Mouse (Mus musculus): ENCODE measurements at regions not wholly inside any gene's neighbourhood (a gene's known extent, or its start where the extent isn't known, plus 50 kb on each side); places are given as distances from the start of the nearest gene placed in this dataset.
A peak's percentile ranks its signal among the peaks of the same experiment; 100 is the strongest.

DNA sequence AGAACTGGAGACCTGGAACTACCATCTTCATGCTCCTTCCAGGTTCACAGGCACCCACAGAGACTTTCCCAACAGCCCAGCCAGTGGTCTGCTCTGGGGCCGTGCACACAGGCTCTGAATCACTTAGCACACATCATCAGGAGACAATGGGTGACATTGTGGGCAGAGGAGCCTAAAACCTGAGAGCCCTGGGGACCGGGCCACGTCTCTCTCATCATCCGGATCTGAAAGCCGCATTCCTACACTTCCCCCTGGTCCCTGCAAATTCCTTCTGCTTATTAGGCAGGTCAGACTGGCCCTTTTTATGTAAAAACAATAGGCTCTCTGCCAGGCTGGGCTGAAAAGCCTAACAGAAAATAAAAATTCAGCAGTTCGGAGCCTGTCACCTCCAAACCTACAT, 119.6 kb upstream of the Tbx3 start:
- no peaks in the 10 kb centered on the region for H3K36me3 ChIP-seq (ENCODE audit: control insufficient read depth, insufficient read depth, low read length)
- H3K4me3 ChIP-seq (ENCODE audit: low read length): no peak overlapping the region
- no peak overlapping the region for H3K27ac ChIP-seq (ENCODE audit: low read length)
- WGBS: 57% methylated on average over 6 of the region's 6 CpGs
- H3K4me2 ChIP-seq (ENCODE audit: low read depth, low read length): no peak overlapping the region
- no peaks in the 10 kb centered on the region for H3K27me3 ChIP-seq (replicated peaks; ENCODE audit: control insufficient read depth, insufficient read depth, low read length)
- 0 out of 2 replicates have a peak, but pooled peaks cover 3% of the 10 kb centered on the region for H3K4me1 ChIP-seq (ENCODE audit: control insufficient read depth, insufficient read depth, low read length)
- ATAC-seq: no peak
- no peak overlapping the region for H3K9ac ChIP-seq (ENCODE audit: low read depth, low read length)
- 0 out of 2 replicates have a peak, but pooled peaks cover 2% of the 10 kb centered on the region for H3K9me3 ChIP-seq (ENCODE audit: control insufficient read depth, low read length)

- ATAC-seq: no peak
- Histone ChIP-seq H3K9ac (ENCODE audit: low read depth, low read length) (no peak overlapping the region), H3K9me3 (ENCODE audit: control insufficient read depth, low read length) (0 out of 2 replicates have a peak, but pooled peaks cover 2% of the 10 kb centered on the region), H3K4me1 (ENCODE audit: control insufficient read depth, insufficient read depth, low read length) (0 out of 2 replicates have a peak, but pooled peaks cover 3% of the 10 kb centered on the region), H3K27me3 (replicated peaks; ENCODE audit: control insufficient read depth, insufficient read depth, low read length) (no peaks in the 10 kb centered on the region), H3K4me3 (ENCODE audit: low read length) (no peak overlapping the region), H3K27ac (ENCODE audit: low read length) (no peak overlapping the region), H3K4me2 (ENCODE audit: low read depth, low read length) (no peak overlapping the region), H3K36me3 (ENCODE audit: control insufficient read depth, insufficient read depth, low read length) (no peaks in the 10 kb centered on the region)
- 50% methylated on average over 5 of the region's 5 CpGs for WGBS
Observed at GRCm38 (mm10) chr5:119553469-119553868, 117.0 kb upstream of the Tbx3 start.

DNA sequence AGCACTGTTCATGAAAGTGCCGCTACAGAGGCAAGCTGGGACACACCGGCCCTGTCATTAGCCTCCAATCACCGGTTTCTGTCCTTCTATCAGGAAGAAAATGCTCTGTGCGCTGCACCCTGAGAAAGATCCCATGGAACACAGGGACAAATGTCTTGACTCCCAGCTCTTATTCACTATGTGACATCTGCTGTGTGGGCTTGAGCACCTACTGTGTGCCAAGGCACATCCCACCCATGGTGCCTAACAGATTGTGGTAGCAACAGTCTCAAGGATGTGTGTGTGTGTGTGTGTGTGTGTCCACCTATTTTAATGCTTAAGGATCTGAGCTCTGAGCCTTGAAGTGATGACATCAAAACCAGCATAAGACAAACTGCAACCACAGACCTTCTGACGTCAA, 113.4 kb upstream of the Tbx3 start:
- Histone ChIP-seq H3K4me1 (ENCODE audit: control insufficient read depth, insufficient read depth, low read length) (0 out of 2 replicates have a peak, but pooled peaks cover 3% of the 10 kb centered on the region), H3K27me3 (replicated peaks; ENCODE audit: control insufficient read depth, insufficient read depth, low read length) (no peaks in the 10 kb centered on the region), H3K9me3 (ENCODE audit: control insufficient read depth, low read length) (0 out of 2 replicates have a peak, but pooled peaks cover 2% of the 10 kb centered on the region), H3K4me2 (ENCODE audit: low read depth, low read length) (no peak overlapping the region), H3K36me3 (ENCODE audit: control insufficient read depth, insufficient read depth, low read length) (no peaks in the 10 kb centered on the region), H3K4me3 (ENCODE audit: low read length) (no peak overlapping the region), H3K27ac (ENCODE audit: low read length) (no peak overlapping the region), H3K9ac (ENCODE audit: low read depth, low read length) (no peak overlapping the region)
- no peak for ATAC-seq
- 75% methylated on average over 5 of the region's 5 CpGs for WGBS

- 96% methylated on average over 11 of the region's 11 CpGs for WGBS
- H3K9ac ChIP-seq (ENCODE audit: low read depth, low read length): no peak overlapping the region
- H3K27ac ChIP-seq (ENCODE audit: low read length): no peak overlapping the region
- H3K9me3 ChIP-seq (ENCODE audit: control insufficient read depth, low read length): no peaks in the 10 kb centered on the region
- H3K27me3 ChIP-seq (replicated peaks; ENCODE audit: control insufficient read depth, insufficient read depth, low read length): peaks cover 7% of the 10 kb centered on the region
- H3K4me1 ChIP-seq (ENCODE audit: control insufficient read depth, insufficient read depth, low read length): peaks cover 9% of the 10 kb centered on the region
- no peak overlapping the region for H3K4me2 ChIP-seq (ENCODE audit: low read depth, low read length)
- no peaks in the 10 kb centered on the region for H3K36me3 ChIP-seq (ENCODE audit: control insufficient read depth, insufficient read depth, low read length)
- H3K4me3 ChIP-seq (ENCODE audit: low read length): no peak overlapping the region
- no peak for ATAC-seq
Observed at GRCm38 (mm10) chr5:119559696-119560095, 110.8 kb upstream of the Tbx3 start.

DNA sequence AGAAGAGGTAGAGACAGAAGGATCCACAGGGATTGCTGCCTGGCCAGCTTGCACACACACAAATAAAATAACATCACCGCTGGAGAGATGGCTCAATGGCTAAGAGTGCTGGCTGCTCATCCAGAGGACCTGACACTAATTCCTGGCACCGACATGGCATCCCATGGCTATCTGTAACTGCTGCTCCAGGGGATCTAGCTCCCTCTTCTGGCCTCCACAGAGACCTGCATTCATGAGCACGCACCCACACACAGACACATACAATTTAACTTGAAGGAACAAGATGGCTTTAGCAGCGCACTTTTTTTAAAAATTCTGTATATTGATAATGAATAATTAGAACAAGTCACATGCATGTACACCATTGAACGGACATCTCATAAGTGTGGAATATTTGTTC, 110.1 kb upstream of the Tbx3 start:
- Histone ChIP-seq H3K9ac (ENCODE audit: low read depth, low read length) (no peak overlapping the region), H3K4me1 (ENCODE audit: control insufficient read depth, insufficient read depth, low read length) (peaks cover 9% of the 10 kb centered on the region), H3K9me3 (ENCODE audit: control insufficient read depth, low read length) (no peaks in the 10 kb centered on the region), H3K36me3 (ENCODE audit: control insufficient read depth, insufficient read depth, low read length) (no peaks in the 10 kb centered on the region), H3K27ac (ENCODE audit: low read length) (no peak overlapping the region), H3K27me3 (replicated peaks; ENCODE audit: control insufficient read depth, insufficient read depth, low read length) (peaks cover 7% of the 10 kb centered on the region), H3K4me2 (ENCODE audit: low read depth, low read length) (no peak overlapping the region), H3K4me3 (ENCODE audit: low read length) (no peak overlapping the region)
- no peak for ATAC-seq
- 98% methylated on average over 5 of the region's 5 CpGs for WGBS

DNA sequence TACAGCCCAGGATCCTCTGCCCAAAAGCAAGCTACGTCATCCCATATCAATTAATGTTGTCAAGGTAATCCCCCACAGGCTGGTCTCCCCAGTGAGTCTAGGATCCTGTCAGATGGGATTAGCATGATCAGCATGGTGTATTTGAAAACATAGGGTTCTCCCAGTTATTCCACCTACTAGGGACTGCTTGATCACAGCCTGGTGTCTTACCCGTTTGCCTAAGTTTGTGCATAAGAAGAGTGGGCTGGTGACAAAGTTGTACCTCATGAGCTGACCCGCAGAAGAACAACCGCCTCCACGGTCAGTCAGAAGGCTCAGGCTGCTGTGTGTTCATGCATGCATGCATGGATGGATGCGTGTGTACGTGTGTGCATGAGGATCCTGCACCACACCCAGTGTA, 108.9 kb upstream of the Tbx3 start:
- H3K9ac ChIP-seq (ENCODE audit: low read depth, low read length): no peak overlapping the region
- H3K27ac ChIP-seq (ENCODE audit: low read length): no peak overlapping the region
- no peak for ATAC-seq

DNA sequence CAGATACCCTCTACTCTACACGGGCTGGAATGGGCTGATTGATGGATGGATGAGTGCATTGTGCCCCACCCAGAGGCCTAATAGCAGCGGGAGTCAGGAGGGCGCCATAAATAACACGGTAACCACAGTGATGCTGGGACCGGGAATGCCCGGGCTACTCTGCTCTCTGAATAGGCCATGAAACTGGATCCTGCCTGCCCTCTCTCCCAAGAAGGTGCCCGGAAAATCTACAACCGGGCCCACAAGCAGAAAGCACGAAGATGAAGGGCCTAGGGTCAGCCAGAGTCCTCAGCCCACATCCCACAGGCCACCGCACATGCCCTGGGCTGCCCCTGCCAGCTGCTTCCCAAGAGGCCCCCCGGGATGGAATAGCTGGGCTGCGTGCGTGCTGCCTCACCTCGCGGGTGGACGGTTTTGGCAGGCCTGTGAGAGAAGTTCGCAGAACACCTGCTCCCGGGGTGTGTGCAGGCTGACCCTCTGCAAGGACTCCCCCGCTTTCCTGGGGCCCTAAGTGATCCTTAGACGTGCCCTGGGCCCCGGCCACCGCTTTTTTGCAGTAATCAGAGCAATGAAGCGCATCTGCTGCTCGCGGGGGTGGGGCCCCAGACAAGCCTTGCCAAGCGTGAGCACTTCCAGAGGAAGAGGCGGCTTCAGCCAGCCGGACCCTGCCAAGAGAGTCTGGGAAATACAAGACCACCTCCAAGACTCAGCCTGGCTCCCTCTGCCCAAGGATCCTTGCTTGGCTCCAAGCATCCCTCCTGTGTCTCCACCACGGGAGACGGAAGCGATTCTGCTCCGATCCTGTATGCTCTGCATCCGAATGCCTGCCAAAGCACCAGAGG, 106.7 kb upstream of the Tbx3 start:
- H3K4me1 ChIP-seq (ENCODE audit: control insufficient read depth, insufficient read depth, low read length): peaks cover 9% of the 10 kb centered on the region
- H3K36me3 ChIP-seq (ENCODE audit: control insufficient read depth, insufficient read depth, low read length): no peaks in the 10 kb centered on the region
- 17% methylated on average over 33 of the region's 33 CpGs for WGBS
- H3K4me2 ChIP-seq (ENCODE audit: low read depth, low read length): peak overlapping the region; percentile 30; the same call in 1 of the 2 replicates
- no peak for ATAC-seq
- no peak overlapping the region for H3K27ac ChIP-seq (ENCODE audit: low read length)
- peak overlapping the region; percentile 42 for H3K9ac ChIP-seq (ENCODE audit: low read depth, low read length)
- H3K27me3 ChIP-seq (replicated peaks; ENCODE audit: control insufficient read depth, insufficient read depth, low read length): peaks cover 7% of the 10 kb centered on the region
- H3K9me3 ChIP-seq (ENCODE audit: control insufficient read depth, low read length): no peaks in the 10 kb centered on the region
- no peak overlapping the region for H3K4me3 ChIP-seq (ENCODE audit: low read length)

More for the DNA sequence above, 108.9 kb upstream of the Tbx3 start:
- 79% methylated on average over 7 of the region's 7 CpGs for WGBS
- Histone ChIP-seq H3K4me2 (ENCODE audit: low read depth, low read length) (no peak overlapping the region), H3K4me1 (ENCODE audit: control insufficient read depth, insufficient read depth, low read length) (peaks cover 9% of the 10 kb centered on the region), H3K9me3 (ENCODE audit: control insufficient read depth, low read length) (no peaks in the 10 kb centered on the region), H3K4me3 (ENCODE audit: low read length) (no peak overlapping the region), H3K27me3 (replicated peaks; ENCODE audit: control insufficient read depth, insufficient read depth, low read length) (peaks cover 7% of the 10 kb centered on the region), H3K36me3 (ENCODE audit: control insufficient read depth, insufficient read depth, low read length) (no peaks in the 10 kb centered on the region)

GRCm38 (mm10) chr5:119567639-119568038, 102.8 kb upstream of the Tbx3 start:
- no peak for ATAC-seq
- Histone ChIP-seq H3K27ac (ENCODE audit: low read length) (no peak overlapping the region), H3K9me3 (ENCODE audit: control insufficient read depth, low read length) (no peaks in the 10 kb centered on the region; the same call in 1 of the 2 replicates), H3K4me1 (ENCODE audit: control insufficient read depth, insufficient read depth, low read length) (peaks cover 11% of the 10 kb centered on the region), H3K27me3 (replicated peaks; ENCODE audit: control insufficient read depth, insufficient read depth, low read length) (peaks cover 7% of the 10 kb centered on the region), H3K36me3 (ENCODE audit: control insufficient read depth, insufficient read depth, low read length) (no peaks in the 10 kb centered on the region), H3K4me2 (ENCODE audit: low read depth, low read length) (no peak overlapping the region), H3K4me3 (ENCODE audit: low read length) (no peak overlapping the region), H3K9ac (ENCODE audit: low read depth, low read length) (no peak overlapping the region)
- 81% methylated on average over 11 of the region's 11 CpGs for WGBS

DNA sequence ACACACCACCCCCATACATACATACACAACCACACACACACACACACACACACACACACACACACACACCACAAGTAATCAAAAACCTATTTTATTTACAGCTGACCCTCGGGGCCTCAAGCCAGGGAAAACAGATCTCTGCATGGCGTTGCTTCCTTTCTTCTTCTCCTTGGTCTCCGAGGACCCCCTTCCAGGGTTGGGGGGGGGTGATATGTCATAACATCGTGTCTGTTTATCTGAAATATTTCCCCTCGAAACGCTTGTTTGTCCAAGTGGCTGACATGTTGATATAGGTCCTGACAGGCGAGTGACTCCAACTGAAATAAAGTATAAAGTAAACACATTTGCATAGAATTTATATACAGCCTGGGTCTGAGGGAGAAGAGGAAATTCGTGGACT, 100.4 kb upstream of the Tbx3 start:
- ATAC-seq: peak; percentile 55
- no peaks in the 10 kb centered on the region for H3K36me3 ChIP-seq (ENCODE audit: control insufficient read depth, insufficient read depth, low read length)
- no peaks in the 10 kb centered on the region for H3K27me3 ChIP-seq (replicated peaks; ENCODE audit: control insufficient read depth, insufficient read depth, low read length)
- no peak overlapping the region for H3K27ac ChIP-seq (ENCODE audit: low read length)
- H3K9ac ChIP-seq (ENCODE audit: low read depth, low read length): no peak overlapping the region
- no peak overlapping the region for H3K4me3 ChIP-seq (ENCODE audit: low read length)
- H3K9me3 ChIP-seq (ENCODE audit: control insufficient read depth, low read length): no peaks in the 10 kb centered on the region; the same call in 1 of the 2 replicates
- H3K4me1 ChIP-seq (ENCODE audit: control insufficient read depth, insufficient read depth, low read length): peaks cover 3% of the 10 kb centered on the region; the same call in 1 of the 2 replicates
- H3K4me2 ChIP-seq (ENCODE audit: low read depth, low read length): no peak overlapping the region
- WGBS: 35% methylated on average over 8 of the region's 8 CpGs
